Mouse (Mus musculus) cortical plate, adult 2 months (tissue): ENCODE measurements around the gene Ppara.

Source experiments
- CTCF ChIP-seq: fragments of 200-500 bp; IDR thresholded peaks from 2 replicates; pipeline ENCODE4 v1.5.1; 2011; ENCODE audit warnings: mild to moderate bottlenecking, control low read depth, low read length; ENCODE audit not compliant: insufficient read depth; ENCODE audit errors: extremely low read depth
- POLR2A ChIP-seq: fragments of 200-500 bp; IDR thresholded peaks from 2 replicates; pipeline ENCODE4 v1.6.1; 2011; ENCODE audit warnings: mild to moderate bottlenecking, low read length, control low read depth; ENCODE audit not compliant: insufficient read depth; ENCODE audit errors: extremely low read depth

DNA sequence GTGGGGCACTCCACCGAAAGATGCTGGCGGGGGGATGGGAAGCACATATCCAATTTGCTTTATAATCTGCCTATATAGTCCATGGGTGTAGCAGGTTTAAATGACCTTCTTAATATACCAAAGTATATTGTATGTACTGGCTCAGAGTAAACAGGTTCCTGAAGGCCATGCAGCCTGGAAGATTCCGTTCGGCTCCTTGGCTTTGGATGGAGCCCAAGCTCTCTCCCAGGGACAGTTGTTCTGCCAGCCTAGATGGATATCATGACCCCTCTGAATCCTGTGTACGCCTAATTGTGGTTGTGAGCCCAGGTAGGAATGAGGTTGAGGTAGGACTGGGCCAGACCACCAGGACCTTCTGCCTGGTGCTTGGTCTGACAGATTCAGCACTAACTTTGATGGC is 43.9 kb upstream of the Ppara start:
- TF ChIP-seq POLR2A (no peak), CTCF (no peak)
